Mouse (Mus musculus): ENCODE results near the gene Dctd. TPM values are rescaled to one million over a fixed set of nuclear protein-coding genes. Genes with fewer than 3 reads are reported as not detected.

Dctd gene
- total RNA-seq (2014; fragmentation: Nextera tagmentation) (47.3 and 48.2 TPM in 2 replicates), total RNA-seq (2017) (57.5 and 86.5 TPM in 2 replicates)

GRCm38 (mm10) chr8:48098792-48099191, at the start of gene Dctd:
Gene Dctd, plus strand, starts transcription at chr8:48099092.
- ATAC-seq (replicated peaks; ENCODE audit: low FRiP score, low TSS enrichment, poor library complexity, severe bottlenecking): no peak

- ATAC-seq (replicated peaks; ENCODE audit: low FRiP score, low TSS enrichment, poor library complexity, severe bottlenecking): no peak
These were observed 45.3 kb upstream of the Dctd start for GRCm38 (mm10) chr8:48053611-48054010.

GRCm38 (mm10) chr8:48063526-48064072, 35.3 kb upstream of the Dctd start:
- no peak for ATAC-seq (replicated peaks; ENCODE audit: low FRiP score, low TSS enrichment, poor library complexity, severe bottlenecking)

GRCm38 (mm10) chr8:48074149-48074548, 24.7 kb upstream of the Dctd start:
- ATAC-seq (replicated peaks; ENCODE audit: low FRiP score, low TSS enrichment, poor library complexity, severe bottlenecking): no peak

GRCm38 (mm10) chr8:48082343-48082742, 16.5 kb upstream of the Dctd start:
- ATAC-seq (replicated peaks; ENCODE audit: low FRiP score, low TSS enrichment, poor library complexity, severe bottlenecking): no peak

- ATAC-seq (replicated peaks; ENCODE audit: low FRiP score, low TSS enrichment, poor library complexity, severe bottlenecking): no peak
These were observed 8.2 kb upstream of the Dctd start for GRCm38 (mm10) chr8:48090661-48091060.

GRCm38 (mm10) chr8:48095378-48095777, 3.5 kb upstream of the Dctd start:
- ATAC-seq (replicated peaks; ENCODE audit: low FRiP score, low TSS enrichment, poor library complexity, severe bottlenecking): no peak

GRCm38 (mm10) chr8:48097131-48097794, 1.6 kb upstream of the Dctd start:
- ATAC-seq (replicated peaks; ENCODE audit: low FRiP score, low TSS enrichment, poor library complexity, severe bottlenecking): no peak

GRCm38 (mm10) chr8:48098081-48098639, 732 bp upstream of the Dctd start:
- ATAC-seq (replicated peaks; ENCODE audit: low FRiP score, low TSS enrichment, poor library complexity, severe bottlenecking): no peak

GRCm38 (mm10) chr8:48100100-48100787, 1.4 kb downstream of the Dctd start:
- no peak for ATAC-seq (replicated peaks; ENCODE audit: low FRiP score, low TSS enrichment, poor library complexity, severe bottlenecking)

- peak; percentile 90 for ATAC-seq (replicated peaks; ENCODE audit: low FRiP score, low TSS enrichment, poor library complexity, severe bottlenecking)
These were observed 10.5 kb downstream of the Dctd start for GRCm38 (mm10) chr8:48109373-48109855.

- ATAC-seq (replicated peaks; ENCODE audit: low FRiP score, low TSS enrichment, poor library complexity, severe bottlenecking): peak; percentile 97
These were observed 11.2 kb downstream of the Dctd start for GRCm38 (mm10) chr8:48109856-48110780.

- no peak for ATAC-seq (replicated peaks; ENCODE audit: low FRiP score, low TSS enrichment, poor library complexity, severe bottlenecking)
These were observed 15.7 kb downstream of the Dctd start for GRCm38 (mm10) chr8:48114591-48114990.

- ATAC-seq (replicated peaks; ENCODE audit: low FRiP score, low TSS enrichment, poor library complexity, severe bottlenecking): no peak
These were observed 24.1 kb downstream of the Dctd start for GRCm38 (mm10) chr8:48122991-48123390.

- ATAC-seq (replicated peaks; ENCODE audit: low FRiP score, low TSS enrichment, poor library complexity, severe bottlenecking): no peak
These were observed 26.0 kb downstream of the Dctd start for GRCm38 (mm10) chr8:48124857-48125256.

GRCm38 (mm10) chr8:48126954-48127353, 28.1 kb downstream of the Dctd start:
- ATAC-seq (replicated peaks; ENCODE audit: low FRiP score, low TSS enrichment, poor library complexity, severe bottlenecking): no peak

GRCm38 (mm10) chr8:48130266-48130665, 31.4 kb downstream of the Dctd start:
- no peak for ATAC-seq (replicated peaks; ENCODE audit: low FRiP score, low TSS enrichment, poor library complexity, severe bottlenecking)

GRCm38 (mm10) chr8:48133321-48133720, 34.4 kb downstream of the Dctd start:
- no peak for ATAC-seq (replicated peaks; ENCODE audit: low FRiP score, low TSS enrichment, poor library complexity, severe bottlenecking)
